Mouse (Mus musculus) bone marrow macrophage, adult 2 months (primary cell): ENCODE data around the gene Ash1l.

ENCODE experiments used
- CTCF ChIP-seq: IDR thresholded peaks from 2 replicates; pipeline ENCODE4 v1.5.1; 2012; ENCODE audit warnings: low read depth, mild to moderate bottlenecking, low read length, moderate library complexity
- POLR2A ChIP-seq: IDR thresholded peaks from 2 replicates; pipeline ENCODE4 v1.6.1; 2012; ENCODE audit warnings: mild to moderate bottlenecking, low read depth, low read length, borderline replicate concordance

DNA sequence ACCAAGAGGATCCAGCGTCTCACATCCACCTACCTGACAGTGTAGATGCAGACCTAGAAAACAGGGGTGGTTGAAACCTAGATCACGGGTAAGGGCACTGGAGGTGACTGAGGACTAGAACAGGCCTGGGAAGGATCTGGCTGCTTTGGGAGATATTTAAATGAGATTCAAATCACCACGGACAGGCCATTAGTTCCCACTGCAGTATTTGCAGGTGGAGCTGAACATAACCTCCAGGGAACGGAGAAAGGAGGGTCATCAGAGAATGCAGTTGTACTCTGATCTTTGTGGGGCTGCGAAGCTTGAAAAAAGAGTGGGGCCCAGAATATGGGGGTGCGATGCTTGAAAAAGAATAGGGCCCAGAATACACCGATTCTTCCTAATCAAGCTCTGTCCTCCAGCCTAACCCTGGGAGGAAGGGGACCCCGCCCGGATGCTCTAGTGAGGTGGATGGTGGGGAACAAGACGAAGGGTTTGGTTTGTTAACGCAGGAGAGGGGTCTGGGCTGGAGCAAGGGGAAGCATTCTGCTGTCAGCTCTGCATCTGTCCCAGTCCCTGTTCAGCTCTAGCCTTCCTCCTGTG lies 142.2 kb downstream of the Ash1l start:
- TF ChIP-seq CTCF (no peak), POLR2A (no peak)
